ENCODE assay signal across 19 mouse cellular contexts in the genomic region with DNA sequence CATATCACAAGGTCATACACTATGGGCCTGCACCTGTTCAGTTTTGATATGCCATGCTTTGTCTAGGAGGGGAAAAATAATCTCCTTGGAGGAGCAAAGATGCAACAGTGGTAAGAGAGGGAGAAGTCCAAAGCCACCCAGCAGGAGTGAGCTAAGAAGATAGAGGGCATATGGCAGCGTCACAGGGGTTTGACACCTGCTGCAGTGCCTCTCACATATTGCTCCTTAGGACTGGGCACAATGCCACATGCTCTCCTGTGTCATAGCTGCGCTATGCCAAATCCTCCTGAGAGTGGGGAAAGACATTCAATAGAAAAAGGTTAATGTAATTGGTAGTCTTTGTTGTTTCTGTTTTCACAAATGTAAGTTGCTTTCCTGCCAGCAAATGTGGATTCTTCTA.
A peak's percentile ranks its signal among the peaks of the same experiment; 100 is the strongest.
DNase-seq lines count a peak whose midpoint lies in the region; ATAC-seq and TF ChIP-seq lines count a peak whose summit lies in the region.
"Had no signal": no experiment of that assay in that cellular context is flagged by ENCODE, and none has a peak within 500 bp of the region (broad histone marks: within the 10 kb centered on the region; RNA-seq: fewer than 3 reads in every experiment).

No protein-coding gene starts in this region.

- peaks cover 6% of the 10 kb centered on the region for H3K9me3 ChIP-seq in embryonic facial prominence, embryonic 14.5 days (ENCODE audit: control insufficient read depth, low read length)
- 0 out of 2 replicates have a peak, but pooled peaks cover 5% of the 10 kb centered on the region for H3K9me3 ChIP-seq in embryonic facial prominence, embryonic 10.5 days
- H3K9me3 ChIP-seq: limb, embryonic 15.5 days; neural tube, embryonic 12.5 days had no signal

- DNase-seq in embryonic facial prominence, embryonic 14.5 days (ENCODE audit: low spot score) = peak; percentile 54
- no peak for DNase-seq in embryonic facial prominence, embryonic 10.5 days (ENCODE audit: low spot score)
- no peak for DNase-seq in layer of hippocampus, adult 2 months (ENCODE audit: low spot score in 2 of 2)
- DNase-seq in layer of hippocampus, adult 18-20 months (ENCODE audit: low spot score in 2 of 2) = no peak
- DNase-seq in cerebellum, adult 11 months = peak; percentile 96
- peak; percentile 96 to 97 for DNase-seq in cerebellum, postnatal 25 days
- DNase-seq in kidney, adult 18-20 months = no peak
- no peak for DNase-seq in layer of hippocampus, postnatal 36 days
- DNase-seq: adrenal gland, postnatal 14 days; gastrocnemius, postnatal 10 days; heart, adult 2 months; heart, postnatal 14 days; liver, postnatal 0 days; lung, postnatal 4 days; thymus, adult 18-20 months had no signal

- H3K27ac ChIP-seq in embryonic facial prominence, embryonic 14.5 days (replicated peaks; ENCODE audit: low read depth, low read length) = no peak overlapping the region
- H3K27ac ChIP-seq in embryonic facial prominence, embryonic 10.5 days (replicated peaks) = no peak overlapping the region
- H3K27ac ChIP-seq in layer of hippocampus, adult 2 months = peak overlapping the region; percentile 32; the same call in 1 of the 2 replicates
- H3K27ac ChIP-seq: heart, adult 2 months; kidney, postnatal 0 days; limb, embryonic 15.5 days; neural tube, embryonic 12.5 days had no signal

- H3K9ac ChIP-seq in embryonic facial prominence, embryonic 14.5 days (ENCODE audit: low read depth, low read length) = no peak overlapping the region
- H3K9ac ChIP-seq: limb, embryonic 15.5 days; liver, postnatal 0 days; neural tube, embryonic 12.5 days had no signal

- ATAC-seq in embryonic facial prominence, embryonic 14.5 days (ENCODE audit: low read depth) = peak; percentile 73
- ATAC-seq: liver, postnatal 0 days had no signal

- no peak overlapping the region for H3K4me3 ChIP-seq in embryonic facial prominence, embryonic 14.5 days (ENCODE audit: low read depth, low read length)
- H3K4me3 ChIP-seq in embryonic facial prominence, embryonic 10.5 days = no peak overlapping the region
- H3K4me3 ChIP-seq in layer of hippocampus, adult 2 months = no peak overlapping the region
- H3K4me3 ChIP-seq: heart, adult 2 months; limb, embryonic 15.5 days; neural tube, embryonic 12.5 days had no signal

- no peaks in the 10 kb centered on the region for H3K27me3 ChIP-seq in embryonic facial prominence, embryonic 14.5 days (replicated peaks; ENCODE audit: control insufficient read depth, insufficient read depth, low read length)
- no peaks in the 10 kb centered on the region for H3K27me3 ChIP-seq in embryonic facial prominence, embryonic 10.5 days (replicated peaks; ENCODE audit: low read depth, poor library complexity, severe bottlenecking)
- H3K27me3 ChIP-seq: CH12.LX; limb, embryonic 15.5 days; neural tube, embryonic 12.5 days had no signal

- no peak for TF ChIP-seq CTCF in layer of hippocampus, adult 2 months (conservative IDR thresholded peaks at IDR 0.05)

- no peaks in the 10 kb centered on the region for H3K36me3 ChIP-seq in embryonic facial prominence, embryonic 14.5 days (ENCODE audit: control insufficient read depth, insufficient read depth, low read length)
- H3K36me3 ChIP-seq in embryonic facial prominence, embryonic 10.5 days (replicated peaks) = no peaks in the 10 kb centered on the region
- H3K36me3 ChIP-seq: limb, embryonic 15.5 days; neural tube, embryonic 12.5 days had no signal

- H3K4me2 ChIP-seq in embryonic facial prominence, embryonic 14.5 days (ENCODE audit: low read depth, low read length) = no peak overlapping the region
- H3K4me2 ChIP-seq: limb, embryonic 15.5 days; neural tube, embryonic 12.5 days had no signal

- no peaks in the 10 kb centered on the region for H3K4me1 ChIP-seq in embryonic facial prominence, embryonic 14.5 days (ENCODE audit: control insufficient read depth, insufficient read depth, low read length)
- no peaks in the 10 kb centered on the region for H3K4me1 ChIP-seq in embryonic facial prominence, embryonic 10.5 days
- H3K4me1 ChIP-seq: limb, embryonic 15.5 days; neural tube, embryonic 12.5 days had no signal

- 56% methylated on average over 2 of the region's 2 CpGs for WGBS in embryonic facial prominence, embryonic 14.5 days
- 82% methylated on average over 2 of the region's 2 CpGs for WGBS in embryonic facial prominence, embryonic 10.5 days

Comparison
In these comparisons a context has a peak if more than half of its experiments do, and no peak if none do; other contexts are left out.
1. DNase-seq: peak in embryonic facial prominence, embryonic 14.5 days (single experiment), cerebellum, adult 11 months (single experiment) and cerebellum, postnatal 25 days (2 of 2); none in embryonic facial prominence, embryonic 10.5 days (single experiment), layer of hippocampus, adult 2 months (0 of 2), layer of hippocampus, adult 18-20 months (0 of 2), kidney, adult 18-20 months (single experiment) and layer of hippocampus, postnatal 36 days (0 of 2).